Mouse (Mus musculus) neural tube, embryonic 14.5 days (tissue): ENCODE measurements at regions not wholly inside any gene's neighbourhood (a gene's known extent, or its start where the extent isn't known, plus 50 kb on each side); places are given as distances from the start of the nearest gene placed in this dataset.

Experiments
- ATAC-seq: fragments of 200-750 bp; cut with Nextera tagmentation; 2 replicates; pipeline ENCODE4 v1.8.0; 2017; ENCODE audit warnings: low read depth, mild to moderate bottlenecking, moderate TSS enrichment, moderate library complexity
- H3K27ac ChIP-seq: fragments of 300-500 bp; sonication (generic); 2 replicates; pipeline ENCODE4 v1.5.1; 2014; ENCODE audit warnings: low read depth, mild to moderate bottlenecking, control low read depth, low read length, moderate library complexity, mixed read lengths
- H3K27me3 ChIP-seq: fragments of 300-500 bp; sonication (generic); 2 replicates; pipeline ENCODE4 v1.6.1; 2014; ENCODE audit warnings: low read length; ENCODE audit not compliant: control insufficient read depth, insufficient read depth
- H3K36me3 ChIP-seq: fragments of 300-500 bp; sonication (generic); 2 replicates; pipeline ENCODE4 v1.6.1; 2014; ENCODE audit warnings: low read length, mixed read lengths; ENCODE audit not compliant: control insufficient read depth, insufficient read depth
- H3K4me1 ChIP-seq: fragments of 300-500 bp; sonication (generic); 2 replicates; pipeline ENCODE4 v1.6.1; 2014; ENCODE audit warnings: low read length; ENCODE audit not compliant: control insufficient read depth, insufficient read depth
- H3K4me2 ChIP-seq: fragments of 300-500 bp; sonication (generic); 2 replicates; pipeline ENCODE4 v1.6.1; 2014; ENCODE audit warnings: mild to moderate bottlenecking, low read depth, low read length, control low read depth
- H3K4me3 ChIP-seq: fragments of 300-500 bp; sonication (generic); 2 replicates; pipeline ENCODE4 v1.5.1; 2014; ENCODE audit warnings: low read depth, low read length, control low read depth, mixed read lengths
- H3K9ac ChIP-seq: fragments of 300-500 bp; sonication (generic); replicated peaks from 2 replicates; pipeline ENCODE4 v1.6.1; 2014; ENCODE audit warnings: low read depth, mild to moderate bottlenecking, control low read depth, low read length, mixed read lengths
- H3K9me3 ChIP-seq: fragments of 300-500 bp; sonication (generic); 2 replicates; pipeline ENCODE4 v1.6.1; 2016; ENCODE audit warnings: low read length; ENCODE audit not compliant: control insufficient read depth
- WGBS: fragments of 180-500 bp; shearing (Covaris S2); extraction: QIAGEN DNeasy Blood & Tissue Kit; methylation state at CpG from one replicate; pipeline ENCODE4 v1.1.7; 2014; 5-methylcytosine and 5-hydroxymethylcytosine counted together

- Histone ChIP-seq H3K4me2 (peak overlapping the region; percentile 26), H3K27me3 (no peaks in the 10 kb centered on the region), H3K9ac (peak overlapping the region; percentile 25; the same call in 1 of the 2 replicates), H3K27ac (no peak overlapping the region), H3K4me3 (no peak overlapping the region), H3K36me3 (no peaks in the 10 kb centered on the region), H3K9me3 (no peaks in the 10 kb centered on the region), H3K4me1 (0 out of 2 replicates have a peak, but pooled peaks cover 2% of the 10 kb centered on the region)
- no peak for ATAC-seq
- 13% methylated on average over 10 of the region's 20 CpGs for WGBS
Observed at GRCm38 (mm10) chr1:111754263-111754857, 110.4 kb downstream of the Dsel start.
